Mouse (Mus musculus) heart, embryonic 12.5 days (tissue): ENCODE data around the gene Psenen. TPM values are rescaled to one million over a fixed set of nuclear protein-coding genes. Genes with fewer than 3 reads are reported as not detected.

Experiments used
- ATAC-seq: fragments of 200-750 bp; cut with Nextera tagmentation; 2 replicates; pipeline ENCODE4 v1.8.0; 2017; ENCODE audit warnings: moderate TSS enrichment, moderate library complexity; ENCODE audit not compliant: insufficient number of reproducible peaks, low FRiP score
- H3K27ac ChIP-seq: fragments of 300-500 bp; sonication (generic); 2 replicates; pipeline ENCODE4 v1.5.1; 2016; ENCODE audit warnings: mild to moderate bottlenecking, moderate library complexity; ENCODE audit not compliant: poor library complexity, severe bottlenecking
- H3K27me3 ChIP-seq: fragments of 300-500 bp; sonication (generic); replicated peaks from 2 replicates; pipeline ENCODE4 v1.6.1; 2016; ENCODE audit warnings: mild to moderate bottlenecking, moderate library complexity
- H3K36me3 ChIP-seq: fragments of 300-500 bp; sonication (generic); 2 replicates; pipeline ENCODE4 v1.6.1; 2016; ENCODE audit warnings: mild to moderate bottlenecking, moderate library complexity
- H3K4me1 ChIP-seq: fragments of 300-500 bp; sonication (generic); replicated peaks from 2 replicates; pipeline ENCODE4 v1.6.1; 2016; ENCODE audit warnings: mild to moderate bottlenecking
- H3K4me2 ChIP-seq: fragments of 300-500 bp; sonication (generic); 2 replicates; pipeline ENCODE4 v1.6.1; 2016; ENCODE audit warnings: mild to moderate bottlenecking, moderate library complexity
- H3K4me3 ChIP-seq: fragments of 300-500 bp; sonication (generic); 2 replicates; pipeline ENCODE4 v1.5.1; 2016; ENCODE audit warnings: mild to moderate bottlenecking
- H3K9ac ChIP-seq: fragments of 300-500 bp; sonication (generic); 2 replicates; pipeline ENCODE4 v1.6.1; 2016; ENCODE audit warnings: mild to moderate bottlenecking, moderate library complexity
- H3K9me3 ChIP-seq: fragments of 300-500 bp; sonication (generic); replicated peaks from 2 replicates; pipeline ENCODE4 v1.6.1; 2016; ENCODE audit warnings: mild to moderate bottlenecking, moderate library complexity
- WGBS: fragments of 180-500 bp; shearing (Covaris S2); methylation state at CpG from one replicate; pipeline ENCODE4 v1.1.7; 2016; 5-methylcytosine and 5-hydroxymethylcytosine counted together
- polyA plus RNA-seq: library from polyadenylated mRNA; unstranded; fragments of >200 nt; fragmentation: Nextera tagmentation; extraction: Ambion mirVana; gene quantifications from 2 replicates; pipeline ENCODE4 v1.2.1, GENCODE M21; 2016

The Psenen gene
- polyA plus RNA-seq, 1 experiment from 2014 or later: 124 TPM

- no peak for ATAC-seq
- H3K9me3 ChIP-seq: no peaks in the 10 kb centered on the region
- H3K4me1 ChIP-seq: peaks cover 15% of the 10 kb centered on the region
- peaks cover 48% of the 10 kb centered on the region for H3K36me3 ChIP-seq
- H3K9ac ChIP-seq: peak overlapping the region; percentile 76
- H3K27me3 ChIP-seq: no peaks in the 10 kb centered on the region
- 6% methylated on average over 23 of the region's 23 CpGs for WGBS
- H3K4me3 ChIP-seq: peak overlapping the region; percentile 66
- H3K27ac ChIP-seq: peak overlapping the region; percentile 86
- H3K4me2 ChIP-seq: peak overlapping the region; percentile 82
Measured at GRCm38 (mm10) chr7:30553021-30553589, 10.3 kb downstream of the Psenen start.

GRCm38 (mm10) chr7:30552102-30553020 lies 11.1 kb downstream of the Psenen start, which contains the start of the genes Hspb6 and Proser3:
Gene Hspb6, plus strand, starts transcription at chr7:30552178.
Gene Proser3, minus strand, starts transcription at chr7:30552299.
- Histone ChIP-seq H3K4me3 (peak within 1 kb of the TSS; percentile 66), H3K9me3 (no peaks in the 10 kb centered on the region), H3K27ac (peak within 1 kb of the TSS; percentile 95), H3K9ac (peak within 1 kb of the TSS; percentile 81), H3K27me3 (no peaks in the 10 kb centered on the region), H3K4me2 (peak within 1 kb of the TSS; percentile 82), H3K36me3 (peaks cover 50% of the 10 kb centered on the region), H3K4me1 (peaks cover 12% of the 10 kb centered on the region)
- peak; percentile 95 for ATAC-seq
- under 1% methylated on average over 44 of the region's 44 CpGs for WGBS

- Histone ChIP-seq H3K4me3 (peak overlapping the region; percentile 66), H3K27ac (peak overlapping the region; percentile 95), H3K36me3 (peaks cover 42% of the 10 kb centered on the region), H3K4me2 (peak overlapping the region; percentile 54), H3K27me3 (no peaks in the 10 kb centered on the region), H3K9me3 (no peaks in the 10 kb centered on the region), H3K4me1 (peaks cover 12% of the 10 kb centered on the region), H3K9ac (peak overlapping the region; percentile 81)
- 4% methylated on average over 10 of the region's 10 CpGs for WGBS
- ATAC-seq: peak; percentile 71
Measured at GRCm38 (mm10) chr7:30551445-30552101, 11.9 kb downstream of the Psenen start.

GRCm38 (mm10) chr7:30550603-30551002 lies 12.8 kb downstream of the Psenen start:
- H3K4me3 ChIP-seq: no peak overlapping the region
- no peaks in the 10 kb centered on the region for H3K27me3 ChIP-seq
- no peak overlapping the region for H3K27ac ChIP-seq
- peaks cover 41% of the 10 kb centered on the region for H3K36me3 ChIP-seq
- no peaks in the 10 kb centered on the region for H3K9me3 ChIP-seq
- ATAC-seq: no peak
- H3K4me1 ChIP-seq: peaks cover 12% of the 10 kb centered on the region
- H3K9ac ChIP-seq: no peak overlapping the region
- 95% methylated on average over 1 of the region's 1 CpGs for WGBS
- H3K4me2 ChIP-seq: no peak overlapping the region

GRCm38 (mm10) chr7:30549880-30550279 lies 13.5 kb downstream of the Psenen start:
- Histone ChIP-seq H3K27ac (no peak overlapping the region), H3K36me3 (peaks cover 39% of the 10 kb centered on the region), H3K4me2 (no peak overlapping the region), H3K4me3 (no peak overlapping the region), H3K27me3 (no peaks in the 10 kb centered on the region), H3K9me3 (no peaks in the 10 kb centered on the region), H3K4me1 (peaks cover 12% of the 10 kb centered on the region), H3K9ac (no peak overlapping the region)
- 71% methylated on average over 2 of the region's 2 CpGs for WGBS
- no peak for ATAC-seq

GRCm38 (mm10) chr7:30544327-30544726 lies 19.1 kb downstream of the Psenen start:
- Histone ChIP-seq H3K4me1 (no peaks in the 10 kb centered on the region), H3K4me3 (no peak overlapping the region), H3K4me2 (no peak overlapping the region), H3K36me3 (peaks cover 73% of the 10 kb centered on the region), H3K9me3 (no peaks in the 10 kb centered on the region), H3K27ac (no peak overlapping the region), H3K27me3 (no peaks in the 10 kb centered on the region), H3K9ac (no peak overlapping the region)
- ATAC-seq: no peak
- WGBS: 89% methylated on average over 2 of the region's 2 CpGs

GRCm38 (mm10) chr7:30540572-30540971 lies 22.9 kb downstream of the Psenen start:
- H3K27me3 ChIP-seq: no peaks in the 10 kb centered on the region
- H3K36me3 ChIP-seq: peaks cover 55% of the 10 kb centered on the region
- no peak overlapping the region for H3K4me3 ChIP-seq
- no peak overlapping the region for H3K9ac ChIP-seq
- H3K9me3 ChIP-seq: no peaks in the 10 kb centered on the region
- H3K4me2 ChIP-seq: no peak overlapping the region
- H3K4me1 ChIP-seq: peaks cover 3% of the 10 kb centered on the region
- no peak for ATAC-seq
- no peak overlapping the region for H3K27ac ChIP-seq
- WGBS: 88% methylated on average over 7 of the region's 7 CpGs

GRCm38 (mm10) chr7:30534633-30535577 lies 28.5 kb downstream of the Psenen start, which contains the start of gene Arhgap33:
Gene Arhgap33, minus strand, starts transcription at chr7:30535060.
- Histone ChIP-seq H3K4me2 (peak within 1 kb of the TSS; percentile 96), H3K9me3 (no peaks in the 10 kb centered on the region), H3K36me3 (peaks cover 32% of the 10 kb centered on the region), H3K9ac (peak within 1 kb of the TSS; percentile 80), H3K27me3 (0 out of 2 replicates have a peak, but pooled peaks cover 11% of the 10 kb centered on the region), H3K4me3 (peak within 1 kb of the TSS; percentile 74), H3K27ac (0 out of 2 replicates have a peak within 1 kb of the TSS, but pooled peaks have one; percentile 20), H3K4me1 (peaks cover 33% of the 10 kb centered on the region)
- WGBS: under 1% methylated on average over 56 of the region's 84 CpGs
- peak; percentile 95 for ATAC-seq

- Histone ChIP-seq H3K4me3 (peak overlapping the region; percentile 74), H3K9me3 (no peaks in the 10 kb centered on the region), H3K4me1 (peaks cover 33% of the 10 kb centered on the region), H3K36me3 (peaks cover 32% of the 10 kb centered on the region), H3K27ac (no peak overlapping the region), H3K27me3 (0 out of 2 replicates have a peak, but pooled peaks cover 11% of the 10 kb centered on the region), H3K9ac (peak overlapping the region; percentile 80), H3K4me2 (peak overlapping the region; percentile 96)
- 9% methylated on average over 26 of the region's 26 CpGs for WGBS
- no peak; the same call in 1 of the 2 replicates for ATAC-seq
Measured at GRCm38 (mm10) chr7:30533941-30534632, 29.3 kb downstream of the Psenen start.
